Mouse (Mus musculus) Muller cell, postnatal 12 days (primary cell): Measurements from ENCODE around the gene Mavs.
A peak's percentile ranks its signal among the peaks of the same experiment; 100 is the strongest.

Experiments used
- DNase-seq: peaks from one replicate; pipeline ENCODE4 v3.0.0-alpha.2; 2015; ENCODE audit errors: inconsistent ontology term

Gene Mavs

DNA sequence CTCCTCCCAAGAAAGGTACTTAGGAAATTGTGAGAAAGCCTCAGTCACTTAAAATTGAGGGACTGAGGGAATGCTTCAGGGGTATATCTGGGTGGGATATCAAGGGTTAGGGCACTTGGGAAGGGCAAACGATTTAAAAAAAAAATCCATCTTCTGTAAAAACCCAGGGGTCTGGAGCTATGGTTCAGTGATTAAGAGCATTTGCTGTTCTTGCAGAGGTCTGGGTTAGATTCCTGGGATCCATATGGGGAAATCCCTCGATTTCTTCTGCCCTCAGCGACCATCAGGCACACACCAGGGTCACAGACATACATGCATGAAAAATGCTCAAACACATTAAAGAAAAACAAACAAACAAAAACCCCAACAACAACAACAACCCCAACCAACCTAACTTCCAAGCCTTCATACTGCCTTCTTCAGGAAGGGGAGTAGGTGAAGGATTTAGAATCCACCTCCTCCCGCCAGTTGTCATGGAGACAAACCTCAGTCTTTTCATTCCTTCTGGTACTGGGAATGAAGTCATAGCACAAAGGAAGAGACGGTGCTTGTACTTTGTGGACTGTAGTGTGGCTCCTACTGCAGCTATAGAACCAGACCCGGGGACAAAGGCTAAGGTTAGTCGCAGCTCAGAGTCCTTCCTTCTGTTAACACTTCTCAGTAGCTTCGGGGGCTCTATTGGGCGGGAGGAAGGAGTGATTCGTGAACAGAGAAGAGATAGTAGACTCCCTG lies 27.8 kb downstream of the Mavs start:
- DNase-seq, result no peak

DNA sequence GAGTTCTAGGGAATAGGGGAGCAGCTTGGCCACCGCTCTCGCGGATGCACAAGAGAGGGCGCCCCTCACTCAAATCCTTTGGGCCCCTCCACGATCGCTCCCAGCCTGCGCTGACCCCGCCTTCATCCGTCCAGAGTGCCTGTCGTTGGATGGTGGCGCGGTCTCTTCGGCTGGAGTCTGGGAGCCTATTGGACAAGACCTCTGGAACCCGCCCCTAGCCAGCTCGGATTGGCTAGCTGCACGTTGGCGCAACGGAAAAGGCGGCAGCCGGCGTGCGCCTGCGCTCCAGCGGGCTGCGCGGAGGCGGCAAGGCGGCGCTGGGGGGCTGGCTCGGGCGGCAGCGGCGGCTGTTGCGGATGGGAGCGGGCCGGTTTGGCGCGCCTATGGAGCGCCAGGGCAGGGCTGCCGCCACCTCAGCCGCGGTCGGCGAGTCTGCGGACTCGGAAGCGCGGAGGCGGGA lies 28.4 kb downstream of the Mavs start, which contains the start of gene Pank2:
TSS of gene Pank2 (plus strand) at position 283 of the 460 bp plus-strand sequence.
- DNase-seq, result peak; percentile 97

DNA sequence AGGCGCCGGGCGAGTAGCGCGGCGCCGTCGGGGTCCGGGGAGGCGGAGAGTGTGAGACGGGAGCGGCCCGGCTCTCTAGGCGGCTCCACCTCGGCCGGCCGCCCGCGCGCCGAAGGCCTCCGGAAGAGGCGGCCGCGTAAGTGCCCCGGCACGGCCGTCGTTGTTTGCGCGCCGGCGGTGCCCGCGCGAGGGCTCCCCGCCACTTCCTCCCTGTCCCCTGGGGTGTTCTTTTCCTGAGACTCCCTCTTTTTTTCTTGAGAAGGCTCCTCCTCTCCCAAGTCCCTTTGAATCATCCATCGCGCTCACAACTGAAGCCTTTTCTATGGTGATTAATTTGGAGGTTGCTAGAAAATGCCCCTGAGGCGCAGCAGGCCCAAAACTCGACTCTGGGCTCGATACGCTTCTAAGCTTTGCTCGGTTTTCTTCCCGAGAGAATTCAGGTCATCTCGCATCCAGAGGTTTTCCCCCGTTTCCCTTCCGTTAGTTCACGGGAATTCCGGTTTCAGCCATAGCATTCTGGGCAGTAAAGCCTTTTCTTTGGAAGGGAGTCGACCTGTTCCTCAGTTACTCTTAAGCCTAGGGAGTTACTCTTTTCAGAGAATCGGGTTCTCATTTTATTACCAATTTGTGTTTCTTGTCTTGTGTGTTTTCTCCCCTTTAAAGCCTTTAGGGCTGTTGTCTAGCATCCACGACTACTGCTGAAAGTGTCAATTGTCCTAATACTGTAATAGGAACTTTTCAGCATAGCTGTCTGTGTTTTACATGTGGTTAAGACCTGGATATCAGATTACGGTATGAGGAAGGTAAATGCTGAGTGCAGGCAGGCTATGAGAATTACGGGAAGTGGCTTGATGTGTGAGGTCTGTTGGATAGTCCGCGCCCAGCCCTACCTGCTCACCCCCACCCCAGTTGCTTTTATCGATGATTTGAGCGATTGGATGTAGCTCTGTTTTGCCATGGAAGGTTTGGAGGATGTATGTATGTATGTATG lies 29.1 kb downstream of the Mavs start:
- no peak for DNase-seq

DNA sequence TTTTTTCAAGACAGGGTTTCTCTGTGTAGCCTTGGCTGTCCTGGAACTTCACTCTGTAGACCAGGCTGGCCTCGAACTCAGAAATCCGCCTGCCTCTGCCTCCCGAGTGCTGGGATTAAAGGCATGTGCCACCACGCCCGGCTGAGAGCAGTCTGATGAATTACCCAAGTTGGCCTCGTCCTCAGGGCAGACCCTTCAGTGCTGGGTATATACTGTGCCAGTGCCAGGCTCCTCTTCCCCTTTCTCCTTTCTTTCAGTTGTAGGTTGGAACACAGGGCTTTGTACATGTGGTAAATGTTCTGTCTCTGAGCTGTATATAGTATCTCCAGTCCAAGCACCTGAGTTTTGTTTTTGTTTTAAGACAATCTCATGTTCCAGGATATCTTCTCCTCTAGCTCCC lies 30.2 kb downstream of the Mavs start:
- no peak for DNase-seq

DNA sequence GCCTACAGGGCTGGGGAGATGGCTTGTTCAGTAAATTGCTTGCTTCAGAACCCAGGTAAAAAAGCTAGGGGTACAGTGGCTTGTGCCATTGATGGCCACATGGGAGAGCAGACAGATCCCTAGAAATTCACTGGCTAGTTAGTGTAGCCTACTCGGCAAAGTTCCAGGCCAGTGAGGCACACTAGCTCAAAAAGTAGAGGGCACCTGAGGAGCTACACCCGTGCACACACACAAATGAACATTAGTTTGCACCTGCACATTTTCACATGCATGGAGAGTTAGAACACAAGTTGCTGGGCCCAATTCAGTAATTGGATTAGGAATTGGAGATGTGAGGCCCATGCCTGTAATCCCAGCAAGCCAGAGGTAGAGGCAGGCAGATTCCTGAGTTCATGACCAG lies 31.2 kb downstream of the Mavs start:
- DNase-seq, result no peak

DNA sequence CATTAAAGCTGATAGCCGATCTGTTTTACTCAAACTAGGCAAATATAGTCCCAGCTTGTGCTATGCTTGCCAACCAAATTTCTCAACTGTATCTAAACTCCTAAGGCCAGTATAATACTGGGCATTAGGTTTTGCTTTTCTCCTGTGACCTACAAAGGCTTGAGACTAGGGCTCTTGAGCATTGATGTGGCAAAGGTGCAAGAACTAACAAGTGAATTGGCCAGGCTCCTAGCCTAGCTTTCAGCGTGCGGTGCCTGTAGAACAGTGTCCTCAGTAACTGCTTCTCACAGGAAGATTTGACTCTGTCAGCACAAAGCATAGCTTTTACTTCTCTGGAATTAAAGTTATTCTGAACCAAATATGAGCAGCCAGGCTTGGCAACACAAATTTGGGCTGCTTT lies 41.6 kb downstream of the Mavs start:
- DNase-seq, result no peak

DNA sequence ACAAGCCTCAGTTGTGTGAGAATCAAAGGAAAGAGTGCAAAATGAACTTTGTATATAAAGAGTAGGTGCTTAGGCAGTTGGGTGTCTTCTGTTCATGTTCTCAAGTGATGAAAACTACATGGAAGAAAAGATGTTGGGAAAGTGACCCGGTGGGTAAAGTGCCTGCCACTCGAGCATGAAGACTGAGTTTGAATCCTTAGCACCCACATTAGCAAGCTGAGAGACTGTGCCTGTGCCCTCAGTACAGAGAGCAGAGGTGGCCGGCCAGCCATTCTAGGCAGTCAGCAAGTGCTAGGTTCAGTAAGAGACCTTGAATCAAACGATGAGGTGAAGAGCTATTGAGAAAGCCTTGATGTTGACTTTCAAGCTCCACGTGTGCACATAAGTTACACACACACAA lies 42.9 kb downstream of the Mavs start:
- DNase-seq, result no peak

DNA sequence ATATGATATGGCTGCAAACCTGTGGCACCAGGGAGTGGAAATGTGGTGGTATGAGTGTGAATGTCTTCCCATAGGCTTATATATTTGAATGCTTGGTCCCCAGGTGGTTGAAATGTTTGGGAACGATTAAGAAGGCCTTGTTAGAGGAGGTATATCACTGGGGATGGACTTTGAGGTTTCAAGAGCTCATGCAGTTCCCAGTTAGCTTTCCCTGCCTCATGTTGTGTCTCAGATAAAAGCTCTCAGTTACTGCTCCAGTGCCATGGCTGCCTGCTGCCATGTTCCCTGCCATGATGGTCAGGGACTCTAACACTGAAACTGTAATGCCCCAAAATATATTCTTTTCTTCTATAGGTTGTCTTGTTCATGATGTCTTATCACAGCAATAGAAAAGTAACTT lies 47.7 kb downstream of the Mavs start:
- DNase-seq, result no peak

DNA sequence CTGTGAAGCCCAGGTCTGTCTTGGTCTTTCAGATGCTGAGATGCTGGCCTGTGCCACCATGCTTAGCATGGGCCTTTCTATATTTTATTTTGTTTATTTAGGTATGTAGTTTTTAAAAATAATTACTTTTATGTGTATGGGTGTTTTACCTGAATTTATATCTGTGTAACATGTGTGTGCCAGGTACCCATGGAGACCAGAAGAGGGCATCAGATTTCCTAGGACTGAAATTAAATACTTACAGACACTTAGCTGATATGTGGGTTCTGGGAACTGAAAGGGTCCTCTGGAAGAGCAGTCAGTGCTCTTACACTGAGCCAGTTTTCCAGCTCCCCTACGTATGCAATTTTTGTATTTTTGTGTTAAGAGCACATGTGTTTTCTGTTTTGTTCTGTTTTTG lies 52.4 kb downstream of the Mavs start:
- DNase-seq, result no peak

DNA sequence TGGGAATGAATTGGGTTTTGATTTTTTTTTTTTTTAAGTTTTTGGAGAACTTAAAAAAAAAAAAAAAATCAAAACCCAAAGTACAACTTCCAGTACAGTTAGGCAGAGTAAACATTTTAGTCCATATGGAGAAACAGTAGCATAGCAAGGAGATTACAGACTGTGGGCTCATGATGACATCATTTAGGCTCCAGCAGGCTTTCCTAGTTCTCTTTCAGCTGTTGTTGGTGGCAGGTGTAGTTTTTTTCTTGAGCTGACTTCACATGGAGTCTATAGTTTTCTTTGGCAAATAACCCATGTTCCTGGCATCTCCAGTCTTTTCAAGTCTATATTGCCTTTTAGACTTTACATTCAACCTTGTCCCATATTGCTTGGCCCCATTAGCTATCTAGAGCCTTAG lies 56.8 kb downstream of the Mavs start:
- no peak for DNase-seq

DNA sequence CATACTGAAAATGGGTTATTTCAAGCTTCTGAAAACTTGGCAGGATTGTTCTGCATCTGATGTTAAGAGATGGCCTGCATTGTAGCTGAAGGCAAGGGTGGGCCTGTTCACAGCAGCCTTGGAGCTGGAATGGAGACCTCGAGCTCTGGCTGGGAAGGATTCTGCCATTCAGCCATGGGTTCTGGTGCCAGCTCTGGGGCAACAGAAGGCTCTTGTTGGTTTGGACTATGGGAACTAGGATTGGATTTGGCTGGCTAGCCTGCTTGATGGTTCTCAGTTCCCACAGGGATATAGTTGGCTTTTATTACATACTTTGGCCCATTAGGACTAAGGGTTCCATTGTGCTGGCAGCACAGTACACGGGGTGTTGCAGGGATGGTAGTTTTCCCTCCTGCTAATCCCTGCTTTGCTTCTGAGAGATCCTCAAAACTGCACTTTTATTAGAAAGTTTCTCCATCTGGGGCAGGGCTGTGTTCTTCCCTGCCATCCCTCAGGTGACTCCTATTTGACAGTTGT lies 62.9 kb downstream of the Mavs start:
- no peak for DNase-seq
